Mouse (Mus musculus): ENCODE measurements around the gene Gbgt1.

Gbgt1 gene

GRCm38 (mm10) chr2:28539206-28539605 lies 42.5 kb downstream of the Gbgt1 start:
- in situ Hi-C loops (cut with MboI; ENCODE audit: low pct_unique_long_range_greater_than_20kb in 1 of 2, low sequenced_read_pairs in 2 of 2, unreplicated experiment in 1 of 2), result no loop called here

- in situ Hi-C loops (cut with MboI; ENCODE audit: low pct_unique_long_range_greater_than_20kb in 1 of 2, low sequenced_read_pairs in 2 of 2, unreplicated experiment in 1 of 2), result no loop called here
Measured at GRCm38 (mm10) chr2:28539949-28540348, 43.3 kb downstream of the Gbgt1 start.

- in situ Hi-C loops (cut with MboI; ENCODE audit: low pct_unique_long_range_greater_than_20kb in 1 of 2, low sequenced_read_pairs in 2 of 2, unreplicated experiment in 1 of 2), result no loop called here
Measured at GRCm38 (mm10) chr2:28540587-28541227, 44.0 kb downstream of the Gbgt1 start.

- in situ Hi-C loops (cut with MboI; ENCODE audit: low pct_unique_long_range_greater_than_20kb in 1 of 2, low sequenced_read_pairs in 2 of 2, unreplicated experiment in 1 of 2), result no loop called here
Measured at GRCm38 (mm10) chr2:28543894-28544293, 47.2 kb downstream of the Gbgt1 start.

GRCm38 (mm10) chr2:28545976-28546375 lies 49.3 kb downstream of the Gbgt1 start:
- in situ Hi-C loops (cut with MboI; ENCODE audit: low pct_unique_long_range_greater_than_20kb in 1 of 2, low sequenced_read_pairs in 2 of 2, unreplicated experiment in 1 of 2), result no loop called here

GRCm38 (mm10) chr2:28546560-28546959 lies 49.9 kb downstream of the Gbgt1 start:
- in situ Hi-C loops (cut with MboI; ENCODE audit: low pct_unique_long_range_greater_than_20kb in 1 of 2, low sequenced_read_pairs in 2 of 2, unreplicated experiment in 1 of 2), result no loop called here

GRCm38 (mm10) chr2:28547237-28548172 lies 50.8 kb downstream of the Gbgt1 start:
- in situ Hi-C loops (cut with MboI; ENCODE audit: low pct_unique_long_range_greater_than_20kb in 1 of 2, low sequenced_read_pairs in 2 of 2, unreplicated experiment in 1 of 2), result no loop called here

- in situ Hi-C loops (cut with MboI; ENCODE audit: low pct_unique_long_range_greater_than_20kb in 1 of 2, low sequenced_read_pairs in 2 of 2, unreplicated experiment in 1 of 2), result no loop called here
Measured at GRCm38 (mm10) chr2:28549157-28549556, 52.5 kb downstream of the Gbgt1 start.

- in situ Hi-C loops (cut with MboI; ENCODE audit: low pct_unique_long_range_greater_than_20kb in 1 of 2, low sequenced_read_pairs in 2 of 2, unreplicated experiment in 1 of 2), result loop anchor here (5.0 to 25.0 kb wide), 2 partner anchors 35 to 340 kb away; no protein-coding TSS in a partner anchor
Measured at GRCm38 (mm10) chr2:28552301-28552700, 55.6 kb downstream of the Gbgt1 start.
